Mouse (Mus musculus) urinary bladder, postnatal 14 days (tissue): ENCODE measurements around the gene Ppp1cc.
"Not testable (repeated sequence)": the region's sequence is repeated elsewhere in the genome, so short reads cannot be mapped to it uniquely, and the experiment has no call there.

ENCODE experiments used
- DNase-seq: peaks from one replicate; pipeline ENCODE4 v3.0.0; 2021; ENCODE audit warnings: low spot score

Gene Ppp1cc

DNA sequence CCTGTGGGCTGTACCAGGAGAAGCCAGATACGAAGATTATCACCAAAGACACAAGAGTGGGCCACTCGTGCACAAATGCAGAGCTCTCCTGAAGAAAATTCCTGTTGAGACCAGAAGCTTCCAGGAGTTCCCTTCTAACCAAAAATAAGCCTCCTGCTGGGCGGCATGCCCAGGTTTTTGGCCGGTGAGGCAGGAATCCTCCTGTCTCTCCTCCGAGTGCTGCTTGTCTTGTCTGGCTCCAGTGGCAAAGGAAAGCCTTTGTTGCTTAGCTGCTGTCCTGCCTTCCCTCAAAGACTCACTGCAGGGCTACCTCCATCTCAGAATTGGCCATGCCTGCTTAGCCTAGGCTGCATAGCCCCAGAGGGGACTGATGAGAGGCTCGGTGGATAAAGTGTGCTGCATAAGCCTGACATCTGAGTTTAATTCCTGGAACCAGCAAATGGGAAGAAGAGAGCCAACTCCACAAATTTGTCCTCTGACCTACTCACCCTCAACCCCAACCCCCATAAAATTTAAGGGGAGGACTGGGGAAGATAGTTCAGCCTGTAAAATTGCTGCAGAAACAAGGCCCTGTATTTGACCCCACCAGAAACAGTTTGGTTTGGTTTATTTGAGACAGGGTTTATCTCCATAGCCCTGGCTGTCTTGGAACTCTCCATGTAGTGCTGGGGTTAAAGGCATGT is 7.3 kb downstream of the Ppp1cc start:
- DNase-seq = peak; percentile 38

DNA sequence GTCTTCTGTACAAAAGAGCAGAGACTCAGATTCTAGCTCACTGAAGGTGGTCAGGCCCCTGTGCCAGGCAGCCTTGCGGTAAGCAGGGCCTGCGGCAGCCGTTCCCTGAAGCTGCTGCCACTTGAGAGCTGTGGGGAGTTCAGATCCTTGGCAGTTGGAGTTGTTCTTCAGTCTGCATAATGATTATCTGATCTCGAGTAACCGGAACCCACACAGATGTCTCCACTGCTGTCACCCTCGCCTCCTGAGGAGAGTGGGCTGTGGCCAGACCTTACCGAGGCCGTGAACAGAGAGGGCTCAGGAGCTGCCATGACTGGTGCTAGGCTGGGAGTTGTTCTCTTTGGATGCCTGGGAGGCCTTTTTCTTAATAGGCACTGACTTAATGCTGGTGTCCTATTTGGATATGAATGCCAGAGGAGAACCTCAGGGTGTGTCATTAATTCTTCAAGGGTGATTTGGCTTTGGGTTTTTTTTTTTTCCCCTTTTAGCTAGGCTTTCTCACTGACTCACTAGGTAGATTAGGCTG is 8.6 kb downstream of the Ppp1cc start:
- DNase-seq = no peak

DNA sequence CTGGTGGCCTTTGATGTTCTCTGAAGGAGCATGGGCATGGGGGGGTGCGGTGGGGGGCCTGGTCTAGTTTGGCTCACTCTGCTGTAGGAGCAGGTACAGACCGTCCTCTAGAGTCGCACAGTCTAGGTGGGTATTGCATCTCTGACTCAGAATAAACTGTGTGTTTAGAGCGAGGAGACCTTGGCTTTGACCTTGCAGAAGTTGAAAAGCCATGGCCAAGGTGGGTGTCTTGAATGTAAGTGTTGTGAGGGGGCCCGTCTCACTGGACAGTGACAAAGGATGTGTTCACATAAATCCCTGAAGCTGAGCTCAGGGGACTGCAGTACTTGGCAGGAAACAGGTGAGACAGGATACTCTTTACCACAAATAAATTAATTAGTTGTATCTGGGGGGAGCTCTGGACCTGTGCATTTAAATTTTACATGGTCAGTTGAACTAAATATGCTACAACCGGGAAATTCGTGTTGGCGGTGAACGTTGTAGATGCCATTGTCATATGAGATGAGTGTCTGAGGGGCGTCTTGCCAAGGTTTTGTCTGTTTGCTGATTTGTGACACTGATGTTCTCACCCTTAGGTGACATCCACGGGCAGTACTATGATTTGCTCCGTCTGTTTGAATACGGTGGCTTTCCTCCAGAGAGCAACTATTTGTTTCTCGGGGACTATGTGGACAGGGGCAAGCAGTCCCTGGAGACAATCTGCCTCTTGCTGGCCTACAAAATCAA is 10.4 kb downstream of the Ppp1cc start:
- DNase-seq = no peak

DNA sequence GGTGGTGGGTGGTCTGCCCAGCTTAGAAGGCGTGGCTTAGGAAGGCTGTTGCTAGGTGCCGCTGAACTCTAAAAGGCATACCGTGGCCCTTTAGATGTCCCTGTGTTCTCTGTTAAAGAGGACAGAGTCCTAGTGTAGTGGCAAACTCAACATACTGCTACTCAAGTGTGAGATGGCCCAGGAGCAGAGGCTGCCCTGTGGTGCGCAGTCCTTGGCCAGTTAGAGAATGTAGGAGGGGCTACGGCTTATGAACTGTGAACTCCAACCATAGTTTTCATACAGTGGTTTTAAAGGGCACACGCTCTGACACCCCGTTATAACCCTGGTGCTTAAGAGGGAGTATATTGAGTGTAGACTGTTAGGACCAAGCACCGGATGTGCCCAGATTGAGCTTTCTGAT is 13.0 kb downstream of the Ppp1cc start:
- no peak for DNase-seq

DNA sequence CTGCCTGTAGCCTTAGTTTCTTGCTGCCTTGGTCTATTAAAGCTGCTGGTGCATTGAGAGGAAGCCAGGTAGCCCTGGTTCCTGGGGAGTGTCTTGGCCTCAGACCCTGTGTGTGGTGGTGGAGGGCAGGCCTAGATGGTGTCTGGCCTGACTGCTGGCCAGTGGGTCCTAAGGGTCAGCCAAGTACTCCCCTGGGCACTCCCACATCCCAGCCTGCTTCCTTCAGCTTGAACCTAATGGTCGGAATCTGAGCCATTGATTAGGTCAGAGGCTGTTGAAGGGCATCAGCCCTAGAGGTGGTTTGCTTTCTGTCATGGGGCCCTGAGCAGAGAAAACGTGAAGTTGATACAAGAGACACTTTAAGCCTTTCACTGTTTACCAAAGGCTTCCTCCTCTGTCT is 17.3 kb downstream of the Ppp1cc start:
- no peak for DNase-seq

DNA sequence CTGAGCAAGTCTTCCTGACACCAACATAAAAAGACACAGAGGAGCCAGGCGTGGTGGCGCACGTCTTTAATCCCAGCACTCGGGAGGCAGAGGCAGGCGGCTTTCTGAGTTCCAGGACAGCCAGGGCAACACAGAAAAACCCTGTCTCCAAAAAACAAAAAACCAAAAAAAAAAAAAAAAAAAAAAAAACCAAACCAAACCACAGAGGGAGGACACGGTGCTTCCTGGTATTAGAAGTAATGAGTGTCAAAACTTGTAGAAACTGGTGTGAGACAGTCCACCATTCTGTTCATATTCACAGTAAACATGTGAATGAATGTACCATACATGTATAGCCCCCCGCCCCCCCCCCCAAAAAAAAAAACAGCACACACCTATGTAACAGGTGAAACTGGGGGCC is 17.9 kb downstream of the Ppp1cc start:
- no peak for DNase-seq

DNA sequence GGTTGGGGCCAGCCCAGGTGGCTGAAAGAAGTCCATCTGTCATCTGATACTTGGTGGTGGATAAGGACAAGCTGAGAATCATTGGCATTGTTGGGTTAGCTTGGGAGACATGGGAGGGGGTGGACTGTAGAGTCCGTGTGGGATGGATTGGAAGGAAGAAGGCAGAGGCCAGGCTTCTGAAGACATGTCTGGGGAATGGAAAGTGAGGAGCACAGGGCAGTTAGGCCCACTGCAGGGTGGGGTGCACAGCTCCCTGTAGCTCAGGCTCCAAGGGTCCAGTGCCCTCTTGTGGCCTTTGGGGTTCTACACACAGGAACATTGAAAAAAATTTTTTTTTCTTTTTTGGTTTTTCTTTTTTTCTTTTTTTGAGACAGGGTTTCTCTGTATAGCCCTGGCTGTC is 18.3 kb downstream of the Ppp1cc start:
- DNase-seq = peak; percentile 62

DNA sequence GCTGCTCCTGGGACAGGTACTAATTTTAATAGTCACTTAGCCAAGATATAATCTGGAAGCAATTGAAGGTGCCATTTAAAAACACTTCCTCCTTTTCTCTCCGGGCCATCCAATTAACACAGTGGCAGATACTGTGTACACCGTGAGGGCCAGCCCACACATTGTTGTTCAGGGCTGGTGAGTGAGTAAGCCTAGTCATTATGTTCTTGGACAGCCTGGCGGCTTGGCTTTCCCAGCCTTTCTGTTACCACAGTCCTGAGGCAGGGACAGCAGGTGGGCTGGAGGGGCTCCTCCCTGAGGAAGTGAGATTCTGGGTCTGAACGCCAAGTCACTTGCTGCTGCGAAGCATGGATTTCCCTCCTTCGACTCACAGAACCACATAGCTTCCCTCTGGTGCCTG is 21.6 kb downstream of the Ppp1cc start:
- no peak for DNase-seq

DNA sequence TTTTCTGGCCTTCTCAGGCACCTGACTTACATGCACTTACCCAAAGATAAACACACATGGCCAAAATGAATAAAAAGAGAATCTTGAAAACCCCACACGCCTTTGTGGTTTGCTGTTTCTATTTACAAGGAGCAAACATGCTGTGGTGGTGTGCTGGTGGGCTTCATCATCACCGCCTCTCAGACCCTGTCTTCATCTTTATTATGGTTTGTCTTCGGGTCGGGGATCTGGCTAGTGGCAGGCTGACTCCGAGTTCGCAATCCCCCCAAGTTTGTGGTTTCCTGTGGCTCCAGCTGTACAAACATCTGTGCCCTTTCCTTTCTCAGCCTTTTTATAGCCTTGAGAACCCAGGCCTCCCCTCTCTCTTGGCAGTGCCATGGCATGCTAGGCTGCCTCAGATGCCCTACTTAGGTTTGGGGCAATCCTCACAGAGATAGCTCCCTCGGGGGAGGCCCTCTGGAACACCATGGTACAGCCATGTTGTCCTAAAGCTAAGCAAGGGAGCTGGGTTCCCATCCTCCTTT is 26.3 kb downstream of the Ppp1cc start:
- no peak for DNase-seq

DNA sequence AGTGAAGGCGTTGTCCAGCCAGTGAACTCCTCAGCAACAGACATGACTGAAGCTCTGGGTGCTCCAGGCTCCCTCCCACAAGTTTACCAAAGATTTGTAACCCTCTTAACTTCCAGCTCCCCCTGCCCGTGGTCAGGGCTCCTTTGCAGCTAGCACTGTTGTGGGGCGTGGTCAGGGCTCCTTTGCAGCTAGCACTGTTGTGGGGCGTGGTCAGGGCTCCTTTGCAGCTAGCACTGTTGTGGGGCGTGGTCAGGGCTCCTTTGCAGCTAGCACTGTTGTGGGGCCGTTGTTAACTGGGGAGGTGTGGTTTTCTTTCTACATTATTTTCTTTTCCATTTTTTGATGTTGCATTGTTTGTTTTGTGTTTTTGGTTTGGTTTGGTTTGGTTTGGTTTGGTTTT is 26.8 kb downstream of the Ppp1cc start:
- DNase-seq = not testable (repeated sequence)

DNA sequence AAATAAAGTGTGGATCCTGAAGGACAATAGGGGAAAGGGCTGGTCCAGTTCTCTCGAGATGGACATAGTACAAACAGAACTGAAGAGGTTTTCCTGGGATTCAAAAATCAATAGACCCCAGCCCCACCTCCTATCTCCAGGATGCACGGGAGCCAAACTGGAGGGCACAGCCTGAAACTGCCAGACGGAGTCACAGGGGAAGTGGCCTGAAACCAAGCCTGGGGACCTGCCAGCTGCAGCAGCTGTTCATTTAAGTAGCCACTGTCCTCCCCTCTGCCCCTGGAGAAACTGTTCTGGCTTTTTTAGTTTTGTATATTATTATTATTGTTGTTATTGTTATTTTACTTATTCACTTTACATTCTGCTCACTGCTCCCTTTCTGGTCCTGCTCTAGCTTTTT is 31.0 kb downstream of the Ppp1cc start:
- DNase-seq = no peak

DNA sequence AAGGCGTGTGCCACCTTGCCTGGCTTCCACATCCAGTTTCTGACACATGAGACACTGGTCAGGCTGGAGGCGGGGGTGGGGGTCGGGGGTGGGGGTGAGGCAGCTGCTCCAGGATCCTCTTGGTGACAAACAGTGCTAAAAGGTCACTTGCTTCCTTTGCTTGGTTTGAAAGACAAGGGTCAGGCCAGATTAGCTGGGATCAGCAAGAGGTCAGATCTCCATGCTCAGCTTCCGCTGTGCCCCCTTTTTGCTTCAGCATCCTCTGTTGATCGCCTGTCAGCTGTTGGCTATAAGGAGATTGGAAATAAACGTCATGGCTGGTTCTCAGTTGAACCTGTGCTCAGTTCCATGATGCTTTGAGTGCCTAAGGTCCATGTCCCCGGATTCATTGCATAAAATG is 32.4 kb downstream of the Ppp1cc start:
- DNase-seq = no peak

DNA sequence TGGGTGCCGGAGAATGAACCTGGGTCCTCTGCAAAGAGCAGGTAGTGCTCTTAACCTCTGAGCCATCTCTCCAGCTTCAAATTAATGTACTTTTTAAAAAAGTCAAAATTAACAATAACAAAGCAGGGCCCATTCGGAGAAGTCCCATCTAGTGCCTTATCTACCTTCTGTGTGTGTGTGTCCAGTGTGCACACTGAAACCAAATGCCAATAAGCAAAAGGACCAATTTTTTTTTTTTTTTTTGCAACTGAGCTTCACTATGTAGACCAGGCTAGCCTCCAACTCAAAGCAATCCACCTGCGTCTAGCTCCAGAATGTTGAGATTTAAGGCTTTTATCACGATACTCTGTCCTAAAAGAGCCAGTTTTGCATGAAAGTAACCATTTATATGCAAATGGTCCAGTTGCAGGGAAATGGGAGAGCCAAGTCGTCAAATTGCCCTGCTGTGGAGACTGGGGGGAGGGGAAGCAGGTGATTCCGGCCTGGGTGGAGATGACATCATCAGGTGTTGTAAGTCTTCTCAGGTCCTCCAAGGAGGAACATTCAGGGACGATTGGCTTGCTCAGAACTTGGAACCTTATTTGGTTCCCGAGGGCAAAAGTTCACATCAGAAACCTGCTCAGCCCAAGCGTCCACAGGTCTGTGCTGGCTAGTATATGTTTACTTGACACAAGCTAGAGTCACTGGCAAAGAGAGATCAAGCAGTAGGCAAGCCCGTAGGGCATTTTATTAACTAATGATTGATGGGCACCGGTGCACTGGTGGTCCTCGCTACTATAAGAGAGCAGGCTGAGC is 33.4 kb downstream of the Ppp1cc start:
- peak; percentile 35 for DNase-seq

DNA sequence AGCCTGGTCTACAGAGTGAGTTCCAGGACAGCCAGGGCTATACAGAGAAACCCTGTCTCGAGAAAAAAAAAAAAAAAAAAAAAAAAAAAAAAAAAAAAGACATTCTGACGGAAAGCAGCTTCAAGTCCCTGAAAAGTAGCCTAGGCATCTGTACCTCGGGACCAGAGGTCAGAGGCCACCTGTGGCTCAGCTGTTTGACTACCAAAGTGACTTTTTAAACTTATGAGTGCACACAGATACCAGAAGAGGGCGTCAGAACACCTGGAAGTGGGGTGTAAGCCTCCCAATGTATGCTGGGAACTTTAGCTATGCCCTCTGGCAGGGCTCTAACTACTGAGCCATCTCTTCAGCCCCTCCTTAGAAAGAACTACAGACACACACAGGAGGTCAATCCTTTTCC is 34.3 kb downstream of the Ppp1cc start:
- DNase-seq = no peak

DNA sequence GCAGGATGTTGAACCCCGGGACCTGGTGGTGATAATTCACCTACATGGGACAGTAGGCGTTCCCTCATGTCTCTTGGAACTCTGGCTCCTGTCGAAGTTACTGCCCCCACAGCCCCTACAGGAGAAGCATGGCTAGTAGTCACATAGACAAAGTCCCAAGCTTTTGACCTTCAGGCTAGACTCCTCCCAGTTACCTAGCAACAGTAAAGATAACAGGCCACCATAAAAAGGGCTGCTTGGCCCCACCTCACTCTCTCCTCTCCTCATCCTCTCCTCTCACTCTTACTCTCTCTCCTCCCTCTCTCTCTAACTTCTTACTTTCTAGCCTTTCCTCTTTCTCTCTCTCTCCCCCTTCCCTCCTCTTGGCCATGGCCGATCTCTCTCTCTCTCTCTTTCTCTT is 42.8 kb downstream of the Ppp1cc start:
- no peak for DNase-seq

DNA sequence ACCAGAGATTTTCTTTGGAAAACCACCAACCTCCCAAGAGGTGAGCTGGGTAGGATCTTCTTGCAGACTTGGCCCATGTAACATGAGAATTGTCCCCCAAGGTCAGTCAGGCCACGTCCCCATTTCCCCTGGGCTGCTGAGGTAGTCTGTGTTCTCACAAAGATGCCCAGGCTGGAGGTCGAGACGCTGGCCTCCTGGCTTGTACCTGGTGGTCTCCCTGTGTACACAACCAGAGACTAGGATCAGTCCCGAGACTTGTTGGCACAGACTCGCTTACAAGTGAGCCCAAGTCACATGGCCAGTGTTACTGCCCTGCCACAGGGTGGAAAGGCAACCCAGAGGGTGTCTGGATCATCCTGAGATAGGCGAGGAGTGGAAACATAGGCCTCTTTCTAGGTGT is 43.8 kb downstream of the Ppp1cc start:
- no peak for DNase-seq

DNA sequence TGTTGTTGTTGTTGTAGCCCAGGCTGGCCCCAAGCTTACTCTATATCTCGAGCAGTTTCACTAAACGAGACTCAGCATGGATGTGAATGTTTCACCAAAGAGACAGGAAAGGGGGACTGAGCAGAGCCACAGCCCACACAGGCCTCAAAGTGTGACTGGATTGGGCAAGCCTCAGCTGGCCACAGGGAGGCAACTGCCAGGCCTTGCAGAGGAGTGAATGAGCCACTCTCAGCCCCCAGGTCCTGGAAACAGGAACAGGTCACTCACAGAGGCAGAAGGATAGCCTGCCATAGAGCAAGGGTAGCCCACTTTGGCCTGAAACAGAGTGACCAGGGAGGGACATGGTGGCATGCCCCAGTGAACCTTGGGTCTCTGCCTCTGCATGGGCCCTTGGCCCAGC is 46.1 kb downstream of the Ppp1cc start:
- no peak for DNase-seq

DNA sequence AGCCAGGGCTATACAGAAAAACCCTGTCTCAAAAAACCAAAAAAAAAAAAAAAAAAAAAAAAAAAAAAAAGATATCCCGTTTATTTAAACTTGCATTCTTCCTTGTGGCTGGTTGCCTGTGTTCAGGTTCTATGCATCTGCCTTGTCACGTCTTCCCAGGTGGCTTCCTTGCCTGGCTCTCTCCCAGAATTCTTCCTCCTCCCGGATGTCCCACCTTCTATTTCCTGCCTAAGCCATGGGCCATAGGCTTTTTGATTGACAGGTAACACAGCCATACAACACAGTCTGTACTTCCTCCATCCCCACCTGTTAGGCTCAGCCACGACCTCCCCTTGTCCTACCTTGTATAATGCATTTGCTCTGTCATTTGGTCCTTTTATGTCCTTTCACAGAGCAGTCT is 48.4 kb downstream of the Ppp1cc start, which contains the start of gene Hvcn1:
TSS of gene Hvcn1 (plus strand) at position 330 of the 400 bp plus-strand sequence.
- no peak for DNase-seq

DNA sequence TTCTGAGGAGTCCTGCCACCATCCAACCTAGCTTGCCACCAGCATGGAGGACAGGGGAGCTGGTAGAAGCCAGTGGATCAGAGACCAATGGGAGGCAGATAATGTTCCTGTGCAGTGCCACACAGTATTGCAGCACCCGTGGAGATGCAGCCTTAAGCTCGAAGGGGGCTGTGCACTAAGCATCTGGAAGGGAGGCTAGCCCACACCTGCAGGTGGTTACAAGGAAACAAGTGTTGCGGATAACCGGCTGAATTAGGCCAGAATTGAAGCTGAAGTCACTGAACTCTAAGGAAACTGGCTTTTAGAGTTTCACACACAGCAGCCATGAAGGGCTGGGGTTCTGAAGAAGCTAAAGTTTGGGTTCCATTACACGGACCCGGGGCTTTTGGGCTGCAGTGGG is 50.8 kb downstream of the Ppp1cc start:
- no peak for DNase-seq

DNA sequence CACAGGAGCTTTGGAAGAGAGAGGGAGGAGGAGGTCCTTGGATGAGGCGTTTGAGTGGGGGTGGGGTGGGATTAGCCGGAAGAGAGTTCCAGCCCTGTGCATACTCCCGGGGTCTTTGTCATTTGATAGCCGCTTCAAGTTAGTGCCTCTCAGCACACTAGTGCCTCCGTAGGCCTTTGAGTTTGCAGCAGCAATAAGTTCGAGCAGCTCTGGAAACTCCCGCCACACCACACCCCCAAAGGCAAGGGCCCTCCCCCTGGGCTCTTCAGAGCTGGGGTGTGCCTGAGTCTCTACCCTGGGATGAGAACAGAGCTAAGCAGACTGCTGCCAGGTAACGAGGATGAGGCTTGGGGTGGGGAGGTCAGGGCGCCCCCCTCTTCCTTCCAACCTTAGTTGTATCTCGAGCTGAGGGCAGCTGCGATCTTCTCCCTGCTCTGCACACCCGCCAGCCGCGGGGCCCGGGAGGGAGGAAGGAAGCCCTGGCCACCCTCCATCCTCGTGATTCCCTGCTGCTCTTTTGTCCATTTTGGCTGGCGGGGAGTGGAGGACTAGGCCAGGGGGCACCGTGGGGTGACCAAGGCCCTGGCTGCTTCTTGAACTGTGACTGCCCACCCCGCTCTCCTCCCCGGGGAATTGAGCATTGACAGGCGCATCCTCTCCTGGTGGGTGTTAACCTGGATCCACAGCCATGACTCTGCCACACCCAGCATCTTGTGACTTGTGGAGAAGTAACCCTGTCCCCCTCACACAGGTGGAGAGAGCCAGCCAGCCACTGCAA is 51.7 kb downstream of the Ppp1cc start:
- peak; percentile 40 for DNase-seq

DNA sequence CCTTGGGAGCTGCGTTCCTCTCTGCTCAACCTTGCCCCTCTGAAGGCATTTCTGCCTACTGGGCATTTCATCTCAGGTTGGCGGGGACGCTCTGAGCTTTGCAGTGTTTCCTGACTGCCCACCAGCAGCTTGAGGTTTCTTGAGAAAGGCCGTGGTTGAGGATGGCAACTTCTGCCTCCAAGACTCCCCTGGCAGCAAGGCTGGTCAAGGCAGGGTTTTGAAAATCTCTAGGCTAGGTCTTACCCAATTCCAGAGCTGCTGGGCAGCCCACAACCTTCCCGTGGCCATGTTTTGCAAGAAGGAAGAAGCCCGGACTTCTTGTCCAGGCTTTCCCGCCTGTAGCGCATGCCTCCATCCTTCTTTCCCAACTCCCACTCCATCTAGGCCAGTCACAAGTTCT is 52.8 kb downstream of the Ppp1cc start:
- no peak for DNase-seq

DNA sequence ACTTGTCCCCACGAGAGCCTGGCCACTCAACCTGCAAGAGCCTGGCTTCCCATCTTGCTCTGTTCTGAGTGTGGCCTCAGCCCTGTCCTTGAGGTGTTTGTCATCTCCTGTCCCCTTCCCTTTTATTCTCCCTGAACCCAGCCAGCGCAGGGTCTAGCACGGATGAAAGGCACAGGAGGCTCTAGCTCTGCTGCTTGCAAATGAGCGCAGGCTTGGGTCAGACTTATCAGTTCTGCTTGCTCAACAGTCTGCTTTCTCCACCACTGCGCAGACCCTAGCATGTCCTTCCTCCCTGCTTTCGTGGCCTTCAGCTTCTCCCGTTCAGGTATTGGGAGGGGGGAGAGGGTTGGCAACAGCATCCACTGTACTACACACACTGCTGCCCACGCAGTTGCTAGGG is 54.0 kb downstream of the Ppp1cc start:
- no peak for DNase-seq
